Mouse (Mus musculus) E14TG2a.4 (cell line): Measurements from ENCODE around the gene Dbnl.

ENCODE experiments used
- CTCF ChIP-seq: conservative IDR thresholded peaks from 2 replicates; pipeline ENCODE4 v1.5.1; 2014; ENCODE audit warnings: low read length
- NANOG ChIP-seq: IDR thresholded peaks from 2 replicates; pipeline ENCODE4 v1.6.1; 2014; ENCODE audit warnings: borderline replicate concordance, low read length, mixed read lengths

DNA sequence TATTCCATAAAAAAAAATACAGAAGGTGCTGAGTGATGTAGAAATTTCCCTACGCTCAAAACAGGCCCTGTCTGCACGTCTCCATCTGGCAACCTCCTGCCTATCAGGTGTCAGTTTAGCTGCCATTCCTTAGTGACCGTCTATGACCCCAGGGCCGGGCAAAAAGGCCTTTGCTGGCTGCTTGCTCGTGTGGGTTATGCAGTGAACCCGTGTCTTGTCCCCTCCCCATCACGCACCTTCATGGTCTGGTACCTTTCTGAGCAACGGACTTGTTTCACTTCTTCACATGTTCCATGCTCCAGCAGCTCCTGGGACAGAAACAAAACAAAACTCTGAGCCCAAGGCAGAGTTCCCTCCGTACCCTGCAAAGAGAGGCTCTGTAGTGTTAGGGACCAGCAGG, 46.2 kb downstream of the Dbnl start:
- TF ChIP-seq CTCF, result no peak
- no peak for TF ChIP-seq NANOG
